Mouse (Mus musculus): Measurements from ENCODE around the gene Art2b. TPM values are rescaled to one million over a fixed set of nuclear protein-coding genes. Genes with fewer than 3 reads are reported as not detected.
"Not testable (repeated sequence)": the region's sequence is repeated elsewhere in the genome, so short reads cannot be mapped to it uniquely, and the experiment has no call there.

Art2b gene
- polyA plus RNA-seq, 1 experiment = not detected

DNA sequence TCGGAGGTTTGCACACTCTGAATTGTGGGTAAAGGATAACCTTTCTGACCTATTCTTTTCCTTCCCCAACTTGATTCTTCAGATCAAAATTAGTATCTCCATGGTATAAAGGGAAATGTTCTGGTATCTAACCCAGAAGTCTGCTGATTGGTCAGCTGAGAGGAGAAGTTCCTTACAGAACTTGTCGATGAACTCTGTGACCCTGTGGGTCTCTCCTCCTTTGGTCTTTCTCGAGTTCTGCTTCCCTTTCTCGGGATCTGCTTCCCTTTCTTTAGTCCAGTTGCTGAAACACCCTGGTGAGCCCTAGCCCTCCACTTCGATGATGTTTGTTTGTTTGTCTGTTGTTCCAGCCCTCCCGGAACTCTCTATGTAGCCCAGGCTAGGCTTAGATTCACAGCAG is 22.4 kb upstream of the Art2b start:
- no peak overlapping the region for H3K4me3 ChIP-seq (ENCODE audit: insufficient read depth, poor library complexity, severe bottlenecking)
- no peak for TF ChIP-seq MYOG (IDR thresholded peaks at IDR 0.05; ENCODE audit: control insufficient read depth, extremely low read depth, insufficient read length)
- no peak for TF ChIP-seq CEBPB (IDR thresholded peaks at IDR 0.05; ENCODE audit: low read depth)
- TF ChIP-seq CTCF (IDR thresholded peaks at IDR 0.05; ENCODE audit: control insufficient read depth, insufficient read depth, insufficient read length) = no peak
- TF ChIP-seq MAX (IDR thresholded peaks at IDR 0.05) = no peak
- no peak for TF ChIP-seq USF1 (IDR thresholded peaks at IDR 0.05; ENCODE audit: low read depth)
- no peak for TF ChIP-seq MYOD1 (IDR thresholded peaks at IDR 0.05; ENCODE audit: control insufficient read depth, insufficient read length, low read depth)
- TF ChIP-seq FOSL1 (IDR thresholded peaks at IDR 0.05; ENCODE audit: insufficient read depth, low read length, poor library complexity, severe bottlenecking) = no peak
- no peaks in the 10 kb centered on the region for H3K79me2 ChIP-seq (ENCODE audit: control insufficient read depth, insufficient read depth)
- no peak overlapping the region for H3ac ChIP-seq (ENCODE audit: control insufficient read depth, insufficient read length, low read depth)
- H3K79me3 ChIP-seq (ENCODE audit: low read depth) = no peaks in the 10 kb centered on the region
- H3K36me3 ChIP-seq (ENCODE audit: control insufficient read depth, insufficient read depth) = no peaks in the 10 kb centered on the region
- peaks cover 8% of the 10 kb centered on the region for H3K27me3 ChIP-seq (ENCODE audit: control insufficient read depth, insufficient read depth, insufficient read length)

DNA sequence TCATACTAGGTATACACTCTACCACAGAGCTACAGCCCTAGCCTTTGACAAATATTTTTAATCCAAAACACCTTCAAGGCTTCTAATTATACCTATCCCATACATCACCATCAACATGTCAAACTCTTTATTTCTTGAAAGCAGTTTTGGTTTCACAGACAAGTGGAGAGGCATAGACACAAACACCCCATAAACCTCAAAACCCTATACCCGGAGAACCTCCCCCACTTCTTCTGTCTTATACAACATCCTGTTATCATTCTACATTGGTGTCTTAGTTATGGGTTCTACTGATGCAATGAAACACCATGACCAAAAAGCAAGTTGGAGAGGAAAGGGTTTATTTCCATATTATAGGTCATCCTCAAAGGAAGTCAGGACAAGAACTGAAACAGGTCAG is 15.0 kb upstream of the Art2b start:
- Histone ChIP-seq H3K79me3 (ENCODE audit: low read depth) (no peaks in the 10 kb centered on the region), H3K4me3 (ENCODE audit: insufficient read depth, poor library complexity, severe bottlenecking) (no peak overlapping the region), H3K36me3 (ENCODE audit: control insufficient read depth, insufficient read depth) (no peaks in the 10 kb centered on the region), H3ac (ENCODE audit: control insufficient read depth, insufficient read length, low read depth) (no peak overlapping the region), H3K27me3 (ENCODE audit: control insufficient read depth, insufficient read depth, insufficient read length) (peaks cover 4% of the 10 kb centered on the region), H3K79me2 (ENCODE audit: control insufficient read depth, insufficient read depth) (no peaks in the 10 kb centered on the region)
- TF ChIP-seq CTCF (IDR thresholded peaks at IDR 0.05; ENCODE audit: control insufficient read depth, insufficient read depth, insufficient read length) (no peak), CEBPB (IDR thresholded peaks at IDR 0.05; ENCODE audit: low read depth) (no peak), MAX (IDR thresholded peaks at IDR 0.05) (no peak), MYOD1 (IDR thresholded peaks at IDR 0.05; ENCODE audit: control insufficient read depth, insufficient read length, low read depth) (no peak), FOSL1 (IDR thresholded peaks at IDR 0.05; ENCODE audit: insufficient read depth, low read length, poor library complexity, severe bottlenecking) (no peak), USF1 (IDR thresholded peaks at IDR 0.05; ENCODE audit: low read depth) (no peak), MYOG (IDR thresholded peaks at IDR 0.05; ENCODE audit: control insufficient read depth, extremely low read depth, insufficient read length) (no peak)

DNA sequence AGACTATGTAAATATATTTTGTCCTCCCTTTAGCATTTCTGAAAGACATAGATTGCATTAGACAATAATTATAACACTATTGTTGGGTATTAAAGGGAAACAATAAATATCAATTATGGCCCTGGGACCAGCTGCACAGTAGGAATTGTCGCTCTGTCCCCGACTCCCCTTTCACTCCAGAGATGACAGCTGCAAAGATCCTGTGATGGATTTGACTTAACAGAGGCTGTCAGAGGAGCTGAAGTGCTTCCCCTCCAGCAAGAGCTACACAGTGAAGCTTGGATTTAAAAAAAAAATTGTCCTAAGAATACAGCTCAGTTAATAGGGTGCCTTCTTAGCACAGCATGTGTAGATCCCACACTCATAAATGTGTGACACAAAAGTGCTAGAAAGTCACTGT is 13.1 kb upstream of the Art2b start:
- H3K79me2 ChIP-seq (ENCODE audit: control insufficient read depth, insufficient read depth) = no peaks in the 10 kb centered on the region
- no peaks in the 10 kb centered on the region for H3K79me3 ChIP-seq (ENCODE audit: low read depth)
- no peak for TF ChIP-seq CTCF (IDR thresholded peaks at IDR 0.05; ENCODE audit: control insufficient read depth, insufficient read depth, insufficient read length)
- TF ChIP-seq MYOD1 (IDR thresholded peaks at IDR 0.05; ENCODE audit: control insufficient read depth, insufficient read length, low read depth) = no peak
- no peak for TF ChIP-seq MYOG (IDR thresholded peaks at IDR 0.05; ENCODE audit: control insufficient read depth, extremely low read depth, insufficient read length)
- no peak for TF ChIP-seq USF1 (IDR thresholded peaks at IDR 0.05; ENCODE audit: low read depth)
- no peak for TF ChIP-seq FOSL1 (IDR thresholded peaks at IDR 0.05; ENCODE audit: insufficient read depth, low read length, poor library complexity, severe bottlenecking)
- no peak for TF ChIP-seq CEBPB (IDR thresholded peaks at IDR 0.05; ENCODE audit: low read depth)
- no peak for TF ChIP-seq MAX (IDR thresholded peaks at IDR 0.05)
- H3K36me3 ChIP-seq (ENCODE audit: control insufficient read depth, insufficient read depth) = no peaks in the 10 kb centered on the region
- H3ac ChIP-seq (ENCODE audit: control insufficient read depth, insufficient read length, low read depth) = no peak overlapping the region
- H3K27me3 ChIP-seq (ENCODE audit: control insufficient read depth, insufficient read depth, insufficient read length) = peaks cover 4% of the 10 kb centered on the region
- no peak overlapping the region for H3K4me3 ChIP-seq (ENCODE audit: insufficient read depth, poor library complexity, severe bottlenecking)

DNA sequence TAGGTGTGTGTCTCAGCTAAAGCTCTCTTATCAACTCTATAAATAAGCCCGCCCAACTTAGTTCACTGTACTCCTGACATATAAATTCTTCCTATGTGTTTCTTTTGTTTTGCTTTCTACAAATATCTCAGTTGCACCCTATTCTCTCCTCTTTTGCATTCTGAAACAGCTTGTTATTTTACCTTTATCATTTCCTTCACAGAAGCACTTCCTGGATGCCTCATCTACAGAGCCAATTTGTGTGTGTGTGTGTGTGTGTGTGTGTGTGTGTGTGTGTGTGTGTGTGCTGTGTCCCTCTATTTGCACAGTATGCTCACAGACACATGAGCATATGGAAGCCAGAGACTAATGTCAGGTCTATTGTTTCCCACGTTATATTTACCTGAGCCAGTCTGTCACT is 9.6 kb upstream of the Art2b start:
- TF ChIP-seq MAX (IDR thresholded peaks at IDR 0.05) (no peak), USF1 (IDR thresholded peaks at IDR 0.05; ENCODE audit: low read depth) (no peak), CTCF (IDR thresholded peaks at IDR 0.05; ENCODE audit: control insufficient read depth, insufficient read depth, insufficient read length) (no peak)
- Histone ChIP-seq H3ac (ENCODE audit: control insufficient read depth, insufficient read length, low read depth) (no peak overlapping the region), H3K27me3 (ENCODE audit: control insufficient read depth, insufficient read depth, insufficient read length) (peaks cover 4% of the 10 kb centered on the region)

DNA sequence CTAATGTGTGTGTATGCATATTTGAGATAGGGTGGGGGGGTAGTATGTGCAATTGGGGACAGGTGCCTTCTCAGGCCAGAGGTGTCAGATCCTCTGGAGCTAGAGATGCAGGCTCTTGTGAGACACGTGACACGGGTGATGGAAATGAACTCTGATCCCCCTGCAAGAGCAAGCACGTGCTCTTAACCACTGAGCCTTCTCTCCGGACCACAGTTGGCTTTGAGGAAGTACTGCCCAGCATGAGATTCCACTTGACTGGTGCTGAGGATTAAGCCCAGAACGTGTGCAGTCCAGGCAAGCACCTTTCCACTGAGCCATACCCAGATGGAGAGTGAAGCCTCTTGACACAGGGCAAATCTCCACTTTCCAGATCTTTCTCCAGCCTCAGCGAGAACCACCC is 1.1 kb downstream of the Art2b start:
- not testable (repeated sequence) for H3K36me3 ChIP-seq (ENCODE audit: control insufficient read depth, insufficient read depth); H3K79me3 ChIP-seq (ENCODE audit: low read depth); H3ac ChIP-seq (ENCODE audit: control insufficient read depth, insufficient read length, low read depth); H3K4me3 ChIP-seq (ENCODE audit: insufficient read depth, poor library complexity, severe bottlenecking); H3K27me3 ChIP-seq (ENCODE audit: control insufficient read depth, insufficient read depth, insufficient read length); H3K79me2 ChIP-seq (ENCODE audit: control insufficient read depth, insufficient read depth)

More for the DNA sequence above, 9.6 kb upstream of the Art2b start:
- no peaks in the 10 kb centered on the region for H3K79me3 ChIP-seq (ENCODE audit: low read depth)
- H3K4me3 ChIP-seq (ENCODE audit: insufficient read depth, poor library complexity, severe bottlenecking) = no peak overlapping the region
- no peaks in the 10 kb centered on the region for H3K79me2 ChIP-seq (ENCODE audit: control insufficient read depth, insufficient read depth)
- no peaks in the 10 kb centered on the region for H3K36me3 ChIP-seq (ENCODE audit: control insufficient read depth, insufficient read depth)

DNA sequence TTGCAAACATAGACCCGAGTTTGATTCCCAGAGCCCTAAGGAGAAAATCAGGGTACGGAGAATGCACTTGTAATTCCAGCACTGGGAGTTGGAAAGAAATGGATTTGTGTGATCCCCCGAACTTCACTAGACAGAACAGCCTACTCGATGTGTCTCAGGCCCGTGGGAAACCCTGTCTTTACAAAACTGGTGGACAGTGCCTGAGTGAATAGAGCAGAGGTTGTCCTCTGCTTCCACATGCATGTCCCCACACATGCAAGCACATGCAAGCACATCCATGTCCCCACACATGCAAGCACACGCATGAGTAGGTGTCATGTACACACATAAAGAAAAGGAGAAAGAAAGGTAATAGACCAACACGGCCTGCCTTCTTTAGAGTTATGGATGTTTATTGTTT is 3.4 kb downstream of the Art2b start:
- Histone ChIP-seq H3K4me3 (ENCODE audit: insufficient read depth, poor library complexity, severe bottlenecking) (no peak overlapping the region), H3K36me3 (ENCODE audit: control insufficient read depth, insufficient read depth) (no peaks in the 10 kb centered on the region), H3K79me3 (ENCODE audit: low read depth) (no peaks in the 10 kb centered on the region), H3ac (ENCODE audit: control insufficient read depth, insufficient read length, low read depth) (no peak overlapping the region), H3K79me2 (ENCODE audit: control insufficient read depth, insufficient read depth) (no peaks in the 10 kb centered on the region), H3K27me3 (ENCODE audit: control insufficient read depth, insufficient read depth, insufficient read length) (peaks cover 17% of the 10 kb centered on the region)
- TF ChIP-seq MAX (IDR thresholded peaks at IDR 0.05) (no peak), CTCF (IDR thresholded peaks at IDR 0.05; ENCODE audit: control insufficient read depth, insufficient read depth, insufficient read length) (no peak), MYOD1 (IDR thresholded peaks at IDR 0.05; ENCODE audit: control insufficient read depth, insufficient read length, low read depth) (no peak)

DNA sequence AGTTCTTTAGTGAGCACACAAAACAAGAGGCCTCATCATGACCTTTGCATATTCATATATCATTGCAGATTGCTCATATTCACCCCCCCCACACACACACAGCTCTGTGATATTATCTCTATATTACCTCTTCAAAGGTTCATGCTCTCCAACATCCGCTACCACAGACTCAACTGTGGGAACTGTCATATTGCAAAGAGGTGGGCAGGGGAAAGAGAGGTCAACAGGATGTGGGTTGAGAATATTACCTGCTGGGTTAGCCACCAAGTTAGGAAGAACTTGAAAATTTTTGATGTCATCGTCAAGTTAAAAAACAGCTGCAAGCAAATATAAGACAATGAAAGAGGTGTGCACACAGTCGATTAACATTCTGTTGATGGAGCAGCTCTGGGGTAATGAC is 4.5 kb downstream of the Art2b start:
- not testable (repeated sequence) for H3K36me3 ChIP-seq (ENCODE audit: control insufficient read depth, insufficient read depth); H3ac ChIP-seq (ENCODE audit: control insufficient read depth, insufficient read length, low read depth); H3K79me3 ChIP-seq (ENCODE audit: low read depth); H3K4me3 ChIP-seq (ENCODE audit: insufficient read depth, poor library complexity, severe bottlenecking); H3K79me2 ChIP-seq (ENCODE audit: control insufficient read depth, insufficient read depth)
- H3K27me3 ChIP-seq (ENCODE audit: control insufficient read depth, insufficient read depth, insufficient read length) = peaks cover 17% of the 10 kb centered on the region
